Mouse (Mus musculus) forebrain, embryonic 10.5 days (tissue): Measurements from ENCODE around the gene Ppp1cb. TPM values are rescaled to one million over a fixed set of nuclear protein-coding genes. Genes with fewer than 3 reads are reported as not detected.

Experiments used
- DNase-seq: peaks from one replicate; pipeline ENCODE4 v3.0.0-alpha.2; 2017; ENCODE audit warnings: low spot score; ENCODE audit errors: extremely low spot score
- H3K27ac ChIP-seq: fragments of 300-500 bp; sonication (generic); 2 replicates; pipeline ENCODE4 v1.5.1; 2016; ENCODE audit warnings: mild to moderate bottlenecking
- H3K27me3 ChIP-seq: fragments of 300-500 bp; sonication (generic); 2 replicates; pipeline ENCODE4 v1.6.1; 2016; ENCODE audit warnings: mild to moderate bottlenecking; ENCODE audit not compliant: poor library complexity, severe bottlenecking
- H3K36me3 ChIP-seq: fragments of 300-500 bp; sonication (generic); replicated peaks from 2 replicates; pipeline ENCODE4 v1.6.1; 2016; ENCODE audit warnings: mild to moderate bottlenecking, moderate library complexity
- H3K4me1 ChIP-seq: fragments of 300-500 bp; sonication (generic); 2 replicates; pipeline ENCODE4 v1.6.1; 2016
- H3K4me3 ChIP-seq: fragments of 300-500 bp; sonication (generic); 2 replicates; pipeline ENCODE4 v1.5.1; 2016; ENCODE audit warnings: mild to moderate bottlenecking, moderate library complexity
- H3K9me3 ChIP-seq: fragments of 300-500 bp; sonication (generic); 2 replicates; pipeline ENCODE4 v1.6.1; 2016; ENCODE audit warnings: mild to moderate bottlenecking, moderate library complexity
- WGBS: fragments of 180-500 bp; shearing (Covaris S2); methylation state at CpG from one replicate; pipeline ENCODE4 v1.1.7; 2016; 5-methylcytosine and 5-hydroxymethylcytosine counted together
- polyA plus RNA-seq: library from polyadenylated mRNA; unstranded; fragments of >200 nt; fragmentation: Nextera tagmentation; extraction: Ambion mirVana; gene quantifications from 2 replicates; pipeline ENCODE4 v1.2.1, GENCODE M21; 2016

The Ppp1cb gene
- polyA plus RNA-seq: 214 and 230 TPM in 2 replicates

DNA sequence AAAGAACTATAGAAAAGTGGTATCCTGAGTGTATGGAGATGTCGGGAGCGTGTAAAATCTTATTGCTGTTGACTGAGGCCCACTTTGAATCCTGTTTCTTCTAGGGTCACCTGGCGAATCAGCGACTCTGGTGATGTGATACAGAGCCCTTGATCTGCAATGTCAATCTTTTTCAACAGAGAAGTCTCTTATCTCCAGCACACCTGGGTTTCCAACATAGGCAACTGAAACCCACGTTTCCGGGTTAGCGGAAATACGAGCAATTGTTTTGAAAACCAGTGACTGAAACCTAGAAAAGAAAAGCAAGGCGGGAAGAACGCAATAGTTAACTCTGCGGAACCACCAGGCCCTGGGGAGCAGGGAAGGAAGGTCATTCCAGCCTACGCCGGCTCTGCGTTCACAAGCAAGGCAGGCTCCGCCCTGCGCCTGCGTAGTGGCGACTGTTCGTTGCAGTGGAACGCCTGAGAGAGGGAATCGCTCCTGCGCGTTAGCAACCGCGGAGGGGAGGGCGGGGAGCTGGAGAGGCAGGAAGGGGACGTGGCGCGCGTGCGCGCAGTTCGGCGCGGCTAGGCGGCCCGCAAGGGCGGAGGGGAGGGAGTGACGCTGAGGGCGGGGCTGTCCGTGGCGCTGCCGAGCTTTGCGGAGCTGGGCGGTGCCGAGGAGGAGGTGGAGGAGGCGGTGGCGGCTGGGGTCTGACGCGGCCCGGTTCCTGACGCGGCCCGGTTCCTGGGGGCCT, at the start of gene Ppp1cb:
TSS of gene Ppp1cb (plus strand) at position 436 of the 736 bp plus-strand sequence.
- DNase-seq: peak; percentile 99
- H3K4me3 ChIP-seq: peak within 1 kb of the TSS; percentile 98
- 0 out of 2 replicates have a peak, but pooled peaks cover 8% of the 10 kb centered on the region for H3K9me3 ChIP-seq
- H3K27me3 ChIP-seq: no peaks in the 10 kb centered on the region
- whole genome bisulfite sequencing: 1% methylated on average over 54 of the region's 54 CpGs
- peaks cover 8% of the 10 kb centered on the region for H3K36me3 ChIP-seq
- peaks cover 17% of the 10 kb centered on the region for H3K4me1 ChIP-seq
- H3K27ac ChIP-seq: peak within 1 kb of the TSS; percentile 100

DNA sequence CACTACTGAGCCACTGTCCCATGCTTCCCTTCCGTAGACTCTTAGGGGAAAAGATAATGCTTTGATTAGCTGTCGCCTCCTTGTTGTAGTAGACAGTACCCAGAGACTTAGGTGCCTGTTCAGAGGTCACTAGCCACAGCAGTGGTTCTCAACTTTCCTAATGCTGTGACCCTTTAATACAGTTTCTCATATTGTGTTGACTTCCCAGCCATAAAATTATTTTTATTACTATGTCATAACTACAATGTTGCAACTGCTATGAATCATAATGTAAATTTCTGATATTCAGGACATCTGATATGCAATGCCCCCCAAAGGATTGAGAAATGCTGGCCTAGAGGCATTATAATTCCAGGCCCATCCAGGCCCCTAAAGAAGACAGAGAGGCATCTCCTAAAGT, 48.9 kb upstream of the Ppp1cb start:
- WGBS: 94% methylated on average over 2 of the region's 2 CpGs
- peaks cover 27% of the 10 kb centered on the region for H3K4me1 ChIP-seq
- H3K9me3 ChIP-seq: no peaks in the 10 kb centered on the region
- no peak for DNase-seq
- no peak overlapping the region for H3K27ac ChIP-seq
- no peaks in the 10 kb centered on the region for H3K36me3 ChIP-seq
- H3K27me3 ChIP-seq: no peaks in the 10 kb centered on the region
- no peak overlapping the region for H3K4me3 ChIP-seq

DNA sequence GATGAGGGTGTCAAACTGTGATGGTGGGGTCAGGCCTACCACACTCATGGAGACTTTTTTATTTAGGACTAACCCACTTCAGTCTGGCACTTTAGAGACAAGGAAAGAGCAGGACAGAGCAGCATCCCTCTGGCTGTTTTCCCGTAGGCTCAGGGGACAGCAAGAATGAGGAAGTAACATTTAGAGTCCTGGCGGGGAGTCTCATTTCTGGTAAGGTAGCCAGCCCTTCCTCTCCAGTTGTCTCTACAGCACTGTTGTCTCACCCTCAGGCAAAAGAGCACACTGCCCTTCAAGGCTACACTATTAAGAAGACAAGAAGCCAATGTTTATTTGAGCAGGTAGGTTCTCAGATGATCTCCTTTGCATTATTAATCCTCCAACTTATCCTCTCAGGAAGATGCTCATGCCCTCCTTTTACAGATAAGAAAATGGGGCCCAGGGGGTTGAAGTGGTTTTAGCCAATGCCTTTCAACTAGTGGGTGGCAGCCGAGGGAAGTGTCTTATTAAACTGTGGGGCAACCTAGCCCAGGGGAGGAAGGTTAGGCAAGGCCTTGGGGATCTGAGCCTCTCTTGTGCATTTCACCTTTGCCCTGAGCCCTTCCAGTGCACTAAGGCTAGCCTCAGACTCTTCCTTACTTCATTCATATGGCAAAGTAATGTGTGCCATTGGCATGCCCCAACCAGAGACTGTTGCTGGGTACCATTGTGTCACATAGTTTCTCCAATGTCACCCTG, 47.5 kb upstream of the Ppp1cb start:
- 67% methylated on average over 3 of the region's 3 CpGs for WGBS
- Histone ChIP-seq H3K27me3 (no peaks in the 10 kb centered on the region), H3K4me1 (peaks cover 15% of the 10 kb centered on the region), H3K4me3 (no peak overlapping the region), H3K36me3 (no peaks in the 10 kb centered on the region), H3K27ac (no peak overlapping the region), H3K9me3 (no peaks in the 10 kb centered on the region)
- DNase-seq: no peak

DNA sequence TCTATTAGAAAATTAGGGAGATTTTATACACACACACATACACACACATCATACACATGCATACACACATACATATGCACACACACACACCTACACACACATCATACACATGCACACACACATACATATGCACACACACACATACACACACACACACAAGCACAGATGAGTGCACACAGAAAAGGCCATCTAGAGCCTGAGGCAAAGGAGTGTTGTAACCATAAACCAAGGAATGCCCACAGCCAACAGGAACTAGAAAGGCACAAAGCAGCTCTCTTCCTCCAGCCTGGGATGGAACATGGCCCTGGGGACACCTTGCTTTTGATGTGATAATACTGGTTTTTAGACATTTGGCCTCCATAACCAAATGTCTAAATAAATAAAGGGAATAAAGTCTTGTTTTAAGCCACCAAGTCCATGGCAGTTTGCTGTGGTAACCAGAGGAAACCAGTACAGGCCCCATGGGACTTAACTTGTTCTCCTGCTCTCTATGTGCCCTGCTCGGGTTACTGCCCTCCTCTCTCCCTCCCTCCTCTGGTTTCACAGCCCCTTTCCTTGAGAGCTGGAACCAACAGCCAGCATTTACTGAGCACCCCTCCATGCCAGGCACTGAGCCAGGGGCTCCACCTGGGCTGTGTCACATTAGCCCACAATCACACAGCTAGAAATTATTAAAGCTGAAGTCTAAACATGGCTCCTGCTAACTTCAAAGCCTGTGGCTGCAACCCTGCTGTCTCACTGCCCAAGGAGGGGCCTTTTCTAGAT, 46.3 kb upstream of the Ppp1cb start:
- 23% methylated on average over 1 of the region's 1 CpGs for WGBS
- H3K27ac ChIP-seq: peak overlapping the region; percentile 64
- DNase-seq: no peak
- no peaks in the 10 kb centered on the region for H3K36me3 ChIP-seq
- no peaks in the 10 kb centered on the region for H3K27me3 ChIP-seq
- H3K4me3 ChIP-seq: no peak overlapping the region
- H3K9me3 ChIP-seq: no peaks in the 10 kb centered on the region
- H3K4me1 ChIP-seq: peaks cover 20% of the 10 kb centered on the region

DNA sequence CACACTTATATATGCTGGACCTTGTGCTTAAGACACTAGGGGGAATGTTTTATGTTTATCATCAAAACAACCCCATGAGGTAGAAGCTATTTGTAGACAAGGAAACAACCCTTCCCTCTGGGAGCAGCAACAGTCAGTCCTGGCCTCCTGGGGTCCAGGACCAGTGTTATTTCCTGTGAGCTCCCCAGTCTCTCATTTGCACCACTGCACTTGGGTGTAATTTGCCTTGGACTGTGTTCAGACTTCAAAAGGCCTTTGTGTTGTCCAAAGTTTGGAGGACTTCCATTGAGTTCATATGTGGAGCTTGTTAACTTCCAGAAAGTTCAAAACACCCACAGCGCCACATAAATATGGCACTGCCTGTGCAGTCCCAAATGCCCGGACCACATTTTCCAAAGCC, 45.6 kb upstream of the Ppp1cb start:
- Histone ChIP-seq H3K27me3 (no peaks in the 10 kb centered on the region), H3K9me3 (no peaks in the 10 kb centered on the region), H3K4me1 (peaks cover 20% of the 10 kb centered on the region), H3K36me3 (no peaks in the 10 kb centered on the region), H3K4me3 (no peak overlapping the region), H3K27ac (peak overlapping the region; percentile 64)
- DNase-seq: no peak
- 70% methylated on average over 2 of the region's 2 CpGs for WGBS

DNA sequence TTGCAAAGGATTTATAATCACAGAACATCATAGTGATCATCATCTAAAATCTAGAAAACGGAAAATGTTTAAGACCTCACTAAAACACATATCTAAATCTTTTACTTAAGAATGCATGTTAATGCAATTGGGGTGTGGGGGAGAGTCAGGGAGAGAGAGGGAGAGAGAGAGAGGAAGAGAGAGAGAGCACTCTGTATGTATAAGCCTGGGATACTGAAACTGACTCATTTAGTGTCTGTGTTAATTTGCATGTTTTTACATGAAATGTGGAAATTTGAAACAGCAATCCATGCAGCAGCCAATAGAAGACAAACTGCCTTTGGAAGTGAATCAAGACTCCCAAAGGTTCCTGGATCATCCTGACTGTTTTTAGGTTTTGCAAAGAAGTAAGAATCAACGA, 45.1 kb upstream of the Ppp1cb start:
- DNase-seq: no peak
- Histone ChIP-seq H3K4me1 (peaks cover 20% of the 10 kb centered on the region), H3K36me3 (no peaks in the 10 kb centered on the region), H3K27me3 (no peaks in the 10 kb centered on the region), H3K4me3 (no peak overlapping the region), H3K9me3 (no peaks in the 10 kb centered on the region), H3K27ac (no peak overlapping the region)
- 79% methylated on average over 2 of the region's 2 CpGs for WGBS

DNA sequence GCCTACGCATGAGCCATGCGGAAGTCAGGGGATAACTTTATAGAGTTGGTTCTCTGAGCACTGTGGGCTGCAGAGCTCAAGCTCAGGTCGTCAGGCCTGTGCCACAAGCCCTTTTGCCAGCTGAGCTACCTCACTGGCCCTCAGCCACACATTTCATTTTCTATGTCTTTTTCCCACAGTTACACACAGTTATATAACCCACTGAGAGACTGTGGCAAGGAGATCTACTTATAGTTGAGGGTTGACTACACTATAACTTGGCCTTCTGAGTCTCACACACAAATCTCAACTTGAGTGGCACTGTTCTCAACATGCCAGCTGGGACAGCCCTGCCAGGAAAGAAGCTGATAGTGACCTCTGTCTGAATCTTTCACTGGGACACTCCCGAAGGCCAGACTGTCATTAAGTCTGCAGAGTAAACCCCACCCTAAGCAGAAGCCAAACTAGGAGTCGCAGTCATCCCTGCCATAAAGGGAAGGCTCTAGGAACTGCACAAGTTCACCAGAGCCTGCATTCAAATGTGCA, 44.1 kb upstream of the Ppp1cb start:
- H3K27me3 ChIP-seq: no peaks in the 10 kb centered on the region
- WGBS: 88% methylated on average over 5 of the region's 5 CpGs
- peaks cover 20% of the 10 kb centered on the region for H3K4me1 ChIP-seq
- H3K9me3 ChIP-seq: no peaks in the 10 kb centered on the region
- H3K4me3 ChIP-seq: no peak overlapping the region
- no peak for DNase-seq
- H3K36me3 ChIP-seq: no peaks in the 10 kb centered on the region
- no peak overlapping the region for H3K27ac ChIP-seq

DNA sequence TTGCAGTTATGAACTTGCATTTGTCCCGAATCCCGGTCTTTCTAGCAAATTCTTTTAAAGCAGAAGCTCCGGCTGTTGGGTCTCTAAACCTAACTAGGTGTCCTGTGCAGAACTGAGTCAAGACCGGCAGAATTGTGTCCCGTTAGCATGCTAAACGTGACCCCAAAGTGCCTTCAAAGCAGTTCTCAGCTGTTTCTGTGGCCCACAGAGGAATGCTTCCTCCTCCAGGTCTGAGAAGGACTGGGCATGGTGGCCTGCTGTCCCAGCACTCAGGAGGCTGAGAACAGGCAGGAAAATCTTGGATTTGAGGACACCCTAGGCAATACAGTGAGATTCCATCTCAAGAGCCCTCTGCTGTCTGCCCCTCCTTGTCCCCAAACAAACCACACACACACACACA, 43.1 kb upstream of the Ppp1cb start:
- Histone ChIP-seq H3K27ac (no peak overlapping the region), H3K36me3 (no peaks in the 10 kb centered on the region), H3K4me3 (no peak overlapping the region), H3K4me1 (peaks cover 20% of the 10 kb centered on the region), H3K27me3 (no peaks in the 10 kb centered on the region), H3K9me3 (no peaks in the 10 kb centered on the region)
- no peak for DNase-seq
- 93% methylated on average over 6 of the region's 6 CpGs for WGBS

DNA sequence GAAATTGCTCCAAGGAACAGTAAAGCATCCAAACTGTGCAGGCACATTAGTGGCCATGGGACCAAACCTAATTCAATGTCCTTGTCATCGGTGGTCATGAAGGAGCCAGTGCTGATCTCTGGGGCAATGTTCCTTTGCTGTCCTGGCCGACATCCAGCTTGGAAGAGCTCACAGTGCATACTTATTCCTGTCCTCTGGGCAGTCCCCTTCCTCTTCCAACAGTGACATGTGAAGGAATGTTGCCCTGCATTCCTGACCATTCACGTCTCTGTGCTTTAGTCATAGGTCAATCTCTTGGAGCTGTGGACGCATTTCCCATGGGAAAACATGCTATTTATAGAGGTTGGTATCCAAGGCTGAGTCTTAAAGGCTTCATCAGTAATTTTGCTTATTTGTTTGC, 41.8 kb upstream of the Ppp1cb start:
- Histone ChIP-seq H3K9me3 (no peaks in the 10 kb centered on the region), H3K4me1 (peaks cover 30% of the 10 kb centered on the region), H3K4me3 (no peak overlapping the region), H3K27ac (no peak overlapping the region), H3K36me3 (no peaks in the 10 kb centered on the region), H3K27me3 (no peaks in the 10 kb centered on the region)
- DNase-seq: no peak
- WGBS: 67% methylated on average over 4 of the region's 4 CpGs

DNA sequence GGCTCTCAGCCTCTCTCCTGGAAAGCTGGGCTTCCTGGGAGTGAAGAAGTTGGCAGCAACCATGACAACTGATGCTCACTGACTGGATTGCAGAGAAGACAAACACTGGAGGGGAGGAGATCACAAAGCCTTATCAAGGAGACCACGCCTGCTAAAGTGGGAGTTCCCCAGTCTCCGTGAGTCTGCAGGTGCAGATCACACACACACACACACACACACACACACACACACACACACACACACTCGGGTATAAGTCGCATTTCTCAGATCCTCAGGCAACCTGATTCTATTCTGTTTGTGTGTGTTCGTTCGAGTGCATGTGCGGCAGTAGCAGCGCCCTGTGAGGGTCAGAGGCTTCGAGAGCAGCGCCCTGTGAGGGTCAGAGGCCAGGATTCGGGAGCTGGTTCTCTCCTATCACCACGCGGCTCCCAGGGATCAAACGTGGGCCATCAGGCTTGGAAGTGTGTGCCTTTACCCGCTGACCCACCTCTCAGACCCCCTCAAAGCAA, 36.5 kb upstream of the Ppp1cb start:
- H3K4me1 ChIP-seq: peaks cover 34% of the 10 kb centered on the region
- no peaks in the 10 kb centered on the region for H3K27me3 ChIP-seq
- no peak for DNase-seq
- H3K9me3 ChIP-seq: no peaks in the 10 kb centered on the region
- 39% methylated on average over 15 of the region's 15 CpGs for WGBS
- H3K36me3 ChIP-seq: no peaks in the 10 kb centered on the region
- peak overlapping the region; percentile 14; the same call in 1 of the 2 replicates for H3K4me3 ChIP-seq
- peak overlapping the region; percentile 58; the same call in 1 of the 2 replicates for H3K27ac ChIP-seq

DNA sequence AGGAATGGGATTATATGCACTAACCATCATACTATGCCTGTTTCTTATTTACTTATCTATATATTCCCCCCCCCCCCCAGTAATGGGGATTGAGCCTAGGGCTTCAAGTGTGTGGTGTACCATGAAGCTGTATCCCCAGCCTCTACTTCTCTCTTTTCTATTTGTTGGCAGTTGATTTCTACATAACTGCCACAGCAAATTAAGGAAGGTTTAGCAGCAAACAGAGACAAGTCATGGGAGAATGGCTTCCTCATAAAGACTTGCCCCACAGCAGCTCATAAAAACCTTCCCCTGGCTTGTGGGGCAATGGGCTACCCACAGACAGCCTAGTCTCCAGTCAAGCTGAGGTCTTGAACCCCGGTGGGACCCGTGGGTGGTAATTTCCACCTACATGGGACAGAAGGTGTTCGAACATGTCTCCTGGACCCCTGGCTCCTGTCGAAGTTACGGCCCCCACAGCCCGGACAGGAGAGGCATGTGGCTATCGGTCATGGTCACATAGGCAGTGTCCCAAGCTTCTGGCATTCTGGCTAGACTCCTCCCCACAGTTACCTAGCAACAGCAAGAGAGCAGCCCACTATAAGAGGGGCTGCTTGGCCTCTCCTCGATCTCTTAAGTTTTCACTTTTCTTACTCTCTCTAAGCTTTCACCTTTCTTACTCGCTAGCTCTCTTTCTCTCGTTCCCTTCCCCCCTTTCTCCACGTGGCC, 35.1 kb upstream of the Ppp1cb start:
- H3K27me3 ChIP-seq: no peaks in the 10 kb centered on the region
- H3K4me1 ChIP-seq: peaks cover 34% of the 10 kb centered on the region
- no peak for DNase-seq
- H3K27ac ChIP-seq: peak overlapping the region; percentile 9; the same call in 1 of the 2 replicates
- no peaks in the 10 kb centered on the region for H3K36me3 ChIP-seq
- WGBS: 74% methylated on average over 11 of the region's 11 CpGs
- no peak overlapping the region for H3K4me3 ChIP-seq
- no peaks in the 10 kb centered on the region for H3K9me3 ChIP-seq

DNA sequence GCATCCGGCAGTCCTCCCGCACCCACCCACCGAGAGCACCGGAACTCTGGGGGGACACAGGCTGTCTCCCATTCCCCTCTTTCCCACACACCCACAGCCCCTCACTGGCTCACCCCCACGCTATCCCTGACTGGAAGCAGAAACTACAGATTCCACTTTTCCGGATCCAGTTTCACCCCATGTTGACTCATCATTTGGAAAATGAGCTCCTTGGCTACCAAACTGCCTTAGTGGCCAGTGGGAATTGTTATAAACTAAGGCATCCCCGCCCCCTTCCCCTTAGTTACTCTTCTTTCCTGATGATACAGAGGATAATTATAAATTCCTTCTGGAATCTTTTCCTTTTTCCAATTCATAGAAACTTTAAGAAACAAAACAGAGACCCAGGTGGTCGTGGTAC, 34.2 kb upstream of the Ppp1cb start:
- DNase-seq: no peak
- no peak overlapping the region for H3K27ac ChIP-seq
- H3K4me1 ChIP-seq: peaks cover 34% of the 10 kb centered on the region
- H3K4me3 ChIP-seq: no peak overlapping the region
- WGBS: 86% methylated on average over 8 of the region's 8 CpGs
- H3K9me3 ChIP-seq: no peaks in the 10 kb centered on the region
- H3K27me3 ChIP-seq: no peaks in the 10 kb centered on the region
- no peaks in the 10 kb centered on the region for H3K36me3 ChIP-seq
